Mouse (Mus musculus): ENCODE measurements at regions not wholly inside any gene's neighbourhood (a gene's known extent, or its start where the extent isn't known, plus 50 kb on each side); places are given as distances from the start of the nearest gene placed in this dataset.

DNA sequence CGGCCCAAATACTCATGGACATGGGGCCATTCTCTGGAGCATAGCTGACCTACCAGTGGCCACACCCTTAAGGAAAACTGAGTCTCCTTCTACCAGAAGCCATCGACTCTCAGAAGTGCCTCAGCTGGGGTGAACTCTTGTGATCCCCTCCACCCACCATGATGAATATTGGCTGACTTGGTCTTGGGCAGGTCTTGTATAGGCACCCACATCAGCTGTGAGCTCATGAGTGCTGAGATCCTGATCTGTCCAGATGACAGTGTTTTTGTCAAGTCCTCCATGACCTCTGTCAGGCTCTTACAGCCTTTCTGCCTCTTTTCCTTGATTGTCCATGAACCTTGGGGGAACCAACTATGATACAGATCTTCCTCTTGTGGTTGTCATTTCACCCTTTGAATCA is 99.9 kb upstream of the Smad1 start:
- H3K79me3 ChIP-seq (ENCODE audit: low read depth): no peaks in the 10 kb centered on the region
- no peaks in the 10 kb centered on the region for H3K27me3 ChIP-seq (ENCODE audit: control insufficient read depth, insufficient read depth, insufficient read length)
- no peak overlapping the region for H3K4me3 ChIP-seq (ENCODE audit: insufficient read depth, poor library complexity, severe bottlenecking)
- no peaks in the 10 kb centered on the region for H3K36me3 ChIP-seq (ENCODE audit: control insufficient read depth, insufficient read depth)
- H3ac ChIP-seq (ENCODE audit: control insufficient read depth, insufficient read length, low read depth): no peak overlapping the region
- TF ChIP-seq CTCF (IDR thresholded peaks at IDR 0.05; ENCODE audit: control insufficient read depth, insufficient read depth, insufficient read length): no peak
- no peak for TF ChIP-seq CEBPB (IDR thresholded peaks at IDR 0.05; ENCODE audit: low read depth)
- TF ChIP-seq MYOG (IDR thresholded peaks at IDR 0.05; ENCODE audit: control insufficient read depth, extremely low read depth, insufficient read length): no peak
- TF ChIP-seq USF1 (IDR thresholded peaks at IDR 0.05; ENCODE audit: low read depth): no peak
- TF ChIP-seq MYOD1 (IDR thresholded peaks at IDR 0.05; ENCODE audit: control insufficient read depth, insufficient read length, low read depth): no peak
- TF ChIP-seq FOSL1 (IDR thresholded peaks at IDR 0.05; ENCODE audit: insufficient read depth, low read length, poor library complexity, severe bottlenecking): no peak
- TF ChIP-seq MAX (IDR thresholded peaks at IDR 0.05): no peak
- no peaks in the 10 kb centered on the region for H3K79me2 ChIP-seq (ENCODE audit: control insufficient read depth, insufficient read depth)

DNA sequence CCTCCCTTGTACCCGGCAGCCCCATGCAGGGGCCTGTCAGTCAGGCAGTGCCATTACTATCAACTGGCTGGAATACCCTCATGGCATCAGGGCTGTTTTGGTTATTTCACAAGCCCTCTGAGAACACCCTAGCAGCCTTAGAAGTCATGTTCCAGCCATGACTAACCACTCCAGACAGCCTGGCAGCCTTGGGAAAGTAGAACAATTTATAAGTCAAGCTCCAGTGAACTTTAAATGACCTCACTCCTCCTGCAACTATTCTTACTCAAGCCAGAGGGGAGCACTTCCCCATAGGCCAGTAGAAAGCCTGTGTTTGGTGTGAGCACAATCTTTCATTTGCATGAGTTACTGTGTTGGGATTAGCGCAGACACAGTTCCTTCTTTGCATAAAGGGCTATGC is 99.3 kb upstream of the Smad1 start:
- no peak overlapping the region for H3ac ChIP-seq (ENCODE audit: control insufficient read depth, insufficient read length, low read depth)
- TF ChIP-seq CTCF (IDR thresholded peaks at IDR 0.05; ENCODE audit: control insufficient read depth, insufficient read depth, insufficient read length): no peak
- no peak for TF ChIP-seq MYOD1 (IDR thresholded peaks at IDR 0.05; ENCODE audit: control insufficient read depth, insufficient read length, low read depth)
- TF ChIP-seq MYOG (IDR thresholded peaks at IDR 0.05; ENCODE audit: control insufficient read depth, extremely low read depth, insufficient read length): no peak
- TF ChIP-seq CEBPB (IDR thresholded peaks at IDR 0.05; ENCODE audit: low read depth): no peak
- no peak for TF ChIP-seq USF1 (IDR thresholded peaks at IDR 0.05; ENCODE audit: low read depth)
- no peak for TF ChIP-seq MAX (IDR thresholded peaks at IDR 0.05)
- no peaks in the 10 kb centered on the region for H3K27me3 ChIP-seq (ENCODE audit: control insufficient read depth, insufficient read depth, insufficient read length)
- no peaks in the 10 kb centered on the region for H3K79me3 ChIP-seq (ENCODE audit: low read depth)
- H3K36me3 ChIP-seq (ENCODE audit: control insufficient read depth, insufficient read depth): no peaks in the 10 kb centered on the region
- no peak overlapping the region for H3K4me3 ChIP-seq (ENCODE audit: insufficient read depth, poor library complexity, severe bottlenecking)
- no peaks in the 10 kb centered on the region for H3K79me2 ChIP-seq (ENCODE audit: control insufficient read depth, insufficient read depth)

DNA sequence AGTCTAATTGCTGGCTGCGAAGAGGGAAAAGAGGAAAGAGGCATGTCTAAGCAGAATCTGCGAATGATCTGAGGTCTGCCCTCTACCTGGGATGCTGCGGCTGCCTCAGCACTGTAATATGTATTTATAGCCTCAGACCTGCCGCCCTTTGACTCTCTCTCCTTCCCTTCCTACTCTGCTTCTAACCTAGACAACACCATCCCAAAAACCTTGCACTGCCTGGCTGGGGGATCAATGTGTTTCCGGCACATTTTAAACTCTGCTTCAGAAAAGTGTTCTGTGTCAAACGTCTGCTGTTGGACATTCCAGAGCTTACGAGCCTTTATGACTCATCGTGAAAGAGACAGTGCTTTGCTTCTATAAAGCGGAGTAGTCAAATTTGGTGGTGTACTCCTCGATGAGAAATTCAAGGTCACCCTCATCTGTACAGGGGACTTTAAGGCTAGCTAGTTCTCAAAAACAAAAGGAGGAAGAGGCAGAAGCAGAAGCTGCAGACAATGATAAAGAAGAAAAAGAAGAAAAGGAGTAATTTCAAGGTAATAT is 91.9 kb upstream of the Smad1 start:
- no peaks in the 10 kb centered on the region for H3K27me3 ChIP-seq (ENCODE audit: control insufficient read depth, insufficient read depth, insufficient read length)
- H3K79me3 ChIP-seq (ENCODE audit: low read depth): no peaks in the 10 kb centered on the region
- no peak overlapping the region for H3ac ChIP-seq (ENCODE audit: control insufficient read depth, insufficient read length, low read depth)
- no peaks in the 10 kb centered on the region for H3K36me3 ChIP-seq (ENCODE audit: control insufficient read depth, insufficient read depth)
- no peaks in the 10 kb centered on the region for H3K79me2 ChIP-seq (ENCODE audit: control insufficient read depth, insufficient read depth)
- H3K4me3 ChIP-seq (ENCODE audit: insufficient read depth, poor library complexity, severe bottlenecking): no peak overlapping the region
- TF ChIP-seq FOSL1 (IDR thresholded peaks at IDR 0.05; ENCODE audit: insufficient read depth, low read length, poor library complexity, severe bottlenecking): no peak
- no peak for TF ChIP-seq MAX (IDR thresholded peaks at IDR 0.05)

DNA sequence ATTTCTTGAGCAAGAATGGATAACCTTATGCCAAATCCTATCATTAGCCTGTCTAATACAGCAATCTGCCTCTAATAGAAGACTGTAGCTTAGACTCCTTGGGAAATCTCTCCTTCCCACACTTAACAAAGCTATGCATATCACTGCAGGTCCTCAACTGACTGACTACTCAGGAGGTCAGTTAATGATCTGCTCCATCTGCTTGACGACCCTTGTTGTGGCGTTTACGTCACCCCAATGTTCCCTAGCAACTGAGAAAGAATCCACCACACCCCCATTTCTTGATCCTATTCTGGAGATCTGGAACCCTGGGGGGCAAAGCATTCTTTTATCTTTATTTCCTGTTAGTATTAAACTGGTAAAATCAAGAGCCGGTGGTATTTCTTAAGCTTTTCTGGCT is 91.4 kb upstream of the Smad1 start:
- no peak overlapping the region for H3K4me3 ChIP-seq (ENCODE audit: insufficient read depth, poor library complexity, severe bottlenecking)
- no peak for TF ChIP-seq FOSL1 (IDR thresholded peaks at IDR 0.05; ENCODE audit: insufficient read depth, low read length, poor library complexity, severe bottlenecking)
- TF ChIP-seq MYOG (IDR thresholded peaks at IDR 0.05; ENCODE audit: control insufficient read depth, extremely low read depth, insufficient read length): no peak
- TF ChIP-seq MYOD1 (IDR thresholded peaks at IDR 0.05; ENCODE audit: control insufficient read depth, insufficient read length, low read depth): no peak
- no peak for TF ChIP-seq CEBPB (IDR thresholded peaks at IDR 0.05; ENCODE audit: low read depth)
- no peak for TF ChIP-seq USF1 (IDR thresholded peaks at IDR 0.05; ENCODE audit: low read depth)
- no peak for TF ChIP-seq MAX (IDR thresholded peaks at IDR 0.05)
- no peak for TF ChIP-seq CTCF (IDR thresholded peaks at IDR 0.05; ENCODE audit: control insufficient read depth, insufficient read depth, insufficient read length)
- H3K79me3 ChIP-seq (ENCODE audit: low read depth): no peaks in the 10 kb centered on the region
- H3ac ChIP-seq (ENCODE audit: control insufficient read depth, insufficient read length, low read depth): no peak overlapping the region
- no peaks in the 10 kb centered on the region for H3K36me3 ChIP-seq (ENCODE audit: control insufficient read depth, insufficient read depth)
- no peaks in the 10 kb centered on the region for H3K27me3 ChIP-seq (ENCODE audit: control insufficient read depth, insufficient read depth, insufficient read length)
- no peaks in the 10 kb centered on the region for H3K79me2 ChIP-seq (ENCODE audit: control insufficient read depth, insufficient read depth)

DNA sequence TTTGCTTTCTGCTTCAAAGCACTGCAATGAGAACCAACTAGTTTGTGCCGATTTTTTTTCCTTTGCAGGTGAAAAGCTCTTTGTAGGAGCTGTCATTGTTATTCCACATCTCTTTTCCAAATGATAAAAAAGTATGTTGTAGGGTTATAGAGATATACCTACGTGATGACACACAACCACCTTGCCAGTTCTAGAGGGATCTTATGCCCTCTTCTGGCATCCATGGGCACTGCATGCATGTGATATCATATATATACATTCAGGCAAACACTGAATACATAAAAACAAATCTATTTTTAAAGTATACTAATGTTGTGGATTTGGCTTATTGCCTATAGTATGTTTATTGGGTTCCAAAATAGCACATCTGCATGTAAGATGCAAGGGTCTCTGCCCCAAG is 89.5 kb upstream of the Smad1 start:
- H3K36me3 ChIP-seq (ENCODE audit: control insufficient read depth, insufficient read depth): no peaks in the 10 kb centered on the region
- H3ac ChIP-seq (ENCODE audit: control insufficient read depth, insufficient read length, low read depth): no peak overlapping the region
- no peaks in the 10 kb centered on the region for H3K27me3 ChIP-seq (ENCODE audit: control insufficient read depth, insufficient read depth, insufficient read length)
- H3K4me3 ChIP-seq (ENCODE audit: insufficient read depth, poor library complexity, severe bottlenecking): no peak overlapping the region
- H3K79me3 ChIP-seq (ENCODE audit: low read depth): no peaks in the 10 kb centered on the region
- no peak for TF ChIP-seq CEBPB (IDR thresholded peaks at IDR 0.05; ENCODE audit: low read depth)
- no peak for TF ChIP-seq MYOG (IDR thresholded peaks at IDR 0.05; ENCODE audit: control insufficient read depth, extremely low read depth, insufficient read length)
- no peak for TF ChIP-seq CTCF (IDR thresholded peaks at IDR 0.05; ENCODE audit: control insufficient read depth, insufficient read depth, insufficient read length)
- TF ChIP-seq MAX (IDR thresholded peaks at IDR 0.05): no peak
- no peak for TF ChIP-seq FOSL1 (IDR thresholded peaks at IDR 0.05; ENCODE audit: insufficient read depth, low read length, poor library complexity, severe bottlenecking)
- TF ChIP-seq USF1 (IDR thresholded peaks at IDR 0.05; ENCODE audit: low read depth): no peak
- no peak for TF ChIP-seq MYOD1 (IDR thresholded peaks at IDR 0.05; ENCODE audit: control insufficient read depth, insufficient read length, low read depth)
- no peaks in the 10 kb centered on the region for H3K79me2 ChIP-seq (ENCODE audit: control insufficient read depth, insufficient read depth)

DNA sequence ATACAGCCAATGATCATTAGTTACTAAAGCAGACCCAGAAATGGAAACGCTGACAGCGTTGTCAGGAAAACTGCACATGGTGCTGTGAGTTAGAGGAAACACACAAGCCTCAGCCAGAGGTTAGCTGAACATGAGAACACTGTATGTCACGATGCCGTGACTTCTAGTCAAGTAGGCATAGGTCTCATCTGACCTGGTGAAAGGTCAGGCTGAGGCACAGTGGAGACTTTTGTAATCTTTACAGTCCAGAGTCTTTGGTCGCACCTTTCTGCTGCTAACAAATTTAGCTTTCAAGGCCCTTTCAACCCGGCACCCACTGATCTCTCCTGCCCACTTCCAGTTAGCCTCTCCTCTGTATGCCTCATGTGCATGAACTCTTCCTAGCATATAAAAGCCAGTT is 88.3 kb upstream of the Smad1 start:
- H3K27me3 ChIP-seq (ENCODE audit: control insufficient read depth, insufficient read depth, insufficient read length): no peaks in the 10 kb centered on the region
- H3ac ChIP-seq (ENCODE audit: control insufficient read depth, insufficient read length, low read depth): no peak overlapping the region
- no peaks in the 10 kb centered on the region for H3K36me3 ChIP-seq (ENCODE audit: control insufficient read depth, insufficient read depth)
- TF ChIP-seq CEBPB (IDR thresholded peaks at IDR 0.05; ENCODE audit: low read depth) (no peak), MAX (IDR thresholded peaks at IDR 0.05) (no peak), MYOD1 (IDR thresholded peaks at IDR 0.05; ENCODE audit: control insufficient read depth, insufficient read length, low read depth) (no peak), MYOG (IDR thresholded peaks at IDR 0.05; ENCODE audit: control insufficient read depth, extremely low read depth, insufficient read length) (no peak), FOSL1 (IDR thresholded peaks at IDR 0.05; ENCODE audit: insufficient read depth, low read length, poor library complexity, severe bottlenecking) (no peak), USF1 (IDR thresholded peaks at IDR 0.05; ENCODE audit: low read depth) (no peak), CTCF (IDR thresholded peaks at IDR 0.05; ENCODE audit: control insufficient read depth, insufficient read depth, insufficient read length) (no peak)
- H3K79me3 ChIP-seq (ENCODE audit: low read depth): no peaks in the 10 kb centered on the region
- H3K4me3 ChIP-seq (ENCODE audit: insufficient read depth, poor library complexity, severe bottlenecking): no peak overlapping the region
- no peaks in the 10 kb centered on the region for H3K79me2 ChIP-seq (ENCODE audit: control insufficient read depth, insufficient read depth)

Measured in C2C12 (cell line).